Mouse (Mus musculus) heart, adult 2 months (tissue): ENCODE data around the gene Anks3.

Experiments used
- CTCF ChIP-seq: fragments of 200-600 bp; IDR thresholded peaks from 2 replicates; pipeline ENCODE4 v1.8.1; 2022; ENCODE audit warnings: antibody characterized with exemption, mild to moderate bottlenecking, moderate library complexity
- POLR2A ChIP-seq: fragments of 200-500 bp; IDR thresholded peaks from 2 replicates; pipeline ENCODE4 v1.6.1; 2011; ENCODE audit warnings: mild to moderate bottlenecking, low read depth, low read length, control low read depth; ENCODE audit not compliant: insufficient read depth

GRCm38 (mm10) chr16:4993276-4993675, 29.3 kb upstream of the Anks3 start:
- TF ChIP-seq POLR2A, result no peak
- TF ChIP-seq CTCF, result no peak
